Mouse (Mus musculus) testis, adult 2 months (tissue): ENCODE data around the gene Clrn2. TPM values are rescaled to one million over a fixed set of nuclear protein-coding genes. Genes with fewer than 3 reads are reported as not detected.

ENCODE experiments used
- H3K27ac ChIP-seq: fragments of 200-500 bp; 2 replicates; pipeline ENCODE4 v1.5.1; 2012; ENCODE audit warnings: low read depth, low read length; ENCODE audit not compliant: control insufficient read depth, insufficient read depth
- H3K27me3 ChIP-seq: fragments of 200-500 bp; 2 replicates; pipeline ENCODE4 v1.6.1; 2012; ENCODE audit warnings: mild to moderate bottlenecking, low read length, moderate library complexity; ENCODE audit not compliant: control insufficient read depth, insufficient read depth
- H3K36me3 ChIP-seq: fragments of 200-500 bp; 2 replicates; pipeline ENCODE4 v1.6.1; 2012; ENCODE audit warnings: mild to moderate bottlenecking, low read length; ENCODE audit not compliant: control insufficient read depth, insufficient read depth
- H3K4me1 ChIP-seq: fragments of 200-500 bp; 2 replicates; pipeline ENCODE4 v1.6.1; 2012; ENCODE audit warnings: low read length; ENCODE audit not compliant: control insufficient read depth, insufficient read depth
- H3K4me3 ChIP-seq: fragments of 200-500 bp; 2 replicates; pipeline ENCODE4 v1.5.1; 2012; ENCODE audit warnings: low read depth, mild to moderate bottlenecking, low read length, moderate library complexity, mixed read lengths; ENCODE audit not compliant: control insufficient read depth
- CTCF ChIP-seq: fragments of 200-500 bp; IDR thresholded peaks from 2 replicates; pipeline ENCODE4 v1.5.1; 2012; ENCODE audit warnings: low read depth, mild to moderate bottlenecking, inconsistent platforms, low read length, moderate library complexity; ENCODE audit not compliant: control insufficient read depth, insufficient read depth, insufficient replicate concordance
- POLR2A ChIP-seq: fragments of 200-500 bp; IDR thresholded peaks from 2 replicates; pipeline ENCODE4 v1.6.1; 2012; ENCODE audit warnings: low read depth, mild to moderate bottlenecking, inconsistent platforms, low read length, moderate library complexity; ENCODE audit not compliant: control insufficient read depth
- polyA plus RNA-seq: library from polyadenylated mRNA; depleted of rRNA; stranded (reverse); fragments of >200 nt; gene quantifications from 2 replicates; pipeline ENCODE4 v1.2.3, GENCODE M21; 2012

Gene Clrn2
- polyA plus RNA-seq, 1 experiment, result not detected

DNA sequence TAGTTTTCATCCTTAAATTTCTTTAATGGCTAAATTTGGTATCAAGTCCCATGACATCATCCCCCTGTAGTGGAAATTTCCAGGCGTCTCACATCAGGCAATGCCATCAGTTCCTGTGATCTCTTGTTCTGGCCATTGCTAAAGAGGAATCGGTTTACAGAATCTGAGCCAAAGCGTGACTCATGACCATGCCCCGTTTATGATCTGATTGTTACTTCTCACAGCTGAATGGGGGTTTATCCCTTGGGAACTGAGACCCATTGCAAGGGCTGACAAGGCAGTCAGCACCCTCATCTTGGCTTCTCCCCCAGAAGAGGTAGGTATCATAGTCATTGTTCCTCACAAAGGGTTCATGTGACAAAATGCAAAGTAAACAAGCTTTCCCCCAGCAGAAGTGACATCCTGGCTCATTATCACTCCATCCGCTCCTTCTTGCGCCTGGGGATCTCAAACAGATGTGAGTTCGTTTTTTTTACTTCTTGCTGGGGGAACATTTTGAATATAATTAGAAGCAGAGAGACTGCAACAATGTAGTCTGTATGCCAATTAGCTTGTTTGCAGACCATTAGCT is 19.4 kb downstream of the Clrn2 start:
- Histone ChIP-seq H3K27ac (no peak overlapping the region), H3K36me3 (no peaks in the 10 kb centered on the region)
- no peak for TF ChIP-seq POLR2A
- no peak for TF ChIP-seq CTCF

DNA sequence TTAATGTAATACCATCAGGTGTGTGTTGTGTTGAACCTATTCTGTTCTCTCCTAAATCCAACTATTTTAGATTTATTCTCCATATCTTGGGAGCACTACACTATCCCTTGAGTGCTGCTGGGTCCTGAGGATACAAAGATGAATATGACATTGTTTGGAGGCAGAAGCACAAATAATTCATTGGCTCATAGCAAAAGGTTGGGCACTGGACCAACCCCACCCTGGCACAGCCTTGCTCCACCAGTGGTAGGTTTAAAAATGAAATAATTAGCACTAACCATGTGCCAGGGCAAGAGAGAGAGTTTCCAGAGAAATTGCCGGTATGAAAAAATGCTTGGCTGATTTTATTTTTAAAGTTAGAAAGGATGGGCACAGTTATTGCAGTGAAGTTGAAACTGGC is 20.0 kb downstream of the Clrn2 start:
- Histone ChIP-seq H3K27ac (no peak overlapping the region), H3K4me1 (no peaks in the 10 kb centered on the region), H3K4me3 (no peak overlapping the region), H3K36me3 (no peaks in the 10 kb centered on the region), H3K27me3 (no peaks in the 10 kb centered on the region)
- no peak for TF ChIP-seq CTCF
- TF ChIP-seq POLR2A, result no peak

More for the DNA sequence above, 19.4 kb downstream of the Clrn2 start:
- no peaks in the 10 kb centered on the region for H3K27me3 ChIP-seq
- H3K4me3 ChIP-seq, result no peak overlapping the region
- no peaks in the 10 kb centered on the region for H3K4me1 ChIP-seq

DNA sequence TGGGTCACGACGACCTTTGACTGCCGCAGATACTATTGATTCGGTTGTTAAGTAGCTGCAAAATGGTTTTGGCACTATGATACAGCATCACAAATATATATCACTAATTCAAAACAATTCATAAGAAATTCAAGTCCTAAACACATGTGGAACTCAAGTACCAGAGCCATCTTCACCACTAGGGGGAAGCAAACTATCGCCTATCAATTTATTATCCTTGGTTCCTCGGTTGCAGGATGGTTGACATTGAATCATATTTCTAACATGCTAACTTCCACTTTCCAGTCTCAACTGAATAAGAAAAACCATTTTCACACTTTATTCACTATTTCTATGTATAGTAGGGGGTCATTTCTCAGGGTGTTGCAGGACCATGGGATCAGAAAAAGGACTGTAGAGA is 20.7 kb downstream of the Clrn2 start:
- Histone ChIP-seq H3K27me3 (no peaks in the 10 kb centered on the region), H3K36me3 (no peaks in the 10 kb centered on the region)
- TF ChIP-seq POLR2A, result no peak
- no peak for TF ChIP-seq CTCF

DNA sequence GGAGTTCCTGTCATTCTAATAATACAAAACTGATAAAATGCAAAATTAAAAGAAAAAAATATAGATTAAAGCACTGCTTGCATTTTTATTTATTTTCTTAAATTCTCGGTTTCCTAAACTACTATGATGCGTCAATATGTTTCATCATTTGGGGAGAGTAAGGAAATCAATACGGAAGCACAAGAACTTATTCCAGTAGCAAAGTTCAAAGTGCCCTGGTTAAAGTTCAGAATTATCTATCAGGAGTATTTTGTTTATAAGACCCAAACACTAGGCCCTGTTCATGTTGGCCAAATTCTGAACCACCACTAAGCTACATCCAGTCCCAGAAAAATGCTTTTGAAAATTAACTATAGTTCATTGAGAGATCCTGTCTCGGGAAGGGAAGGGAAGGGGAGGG is 21.2 kb downstream of the Clrn2 start:
- Histone ChIP-seq H3K4me3 (no peak overlapping the region), H3K4me1 (no peaks in the 10 kb centered on the region), H3K27me3 (no peaks in the 10 kb centered on the region), H3K36me3 (no peaks in the 10 kb centered on the region), H3K27ac (no peak overlapping the region)
- no peak for TF ChIP-seq CTCF
- TF ChIP-seq POLR2A, result no peak

More for the DNA sequence above, 20.7 kb downstream of the Clrn2 start:
- no peaks in the 10 kb centered on the region for H3K4me1 ChIP-seq
- no peak overlapping the region for H3K27ac ChIP-seq
- no peak overlapping the region for H3K4me3 ChIP-seq

DNA sequence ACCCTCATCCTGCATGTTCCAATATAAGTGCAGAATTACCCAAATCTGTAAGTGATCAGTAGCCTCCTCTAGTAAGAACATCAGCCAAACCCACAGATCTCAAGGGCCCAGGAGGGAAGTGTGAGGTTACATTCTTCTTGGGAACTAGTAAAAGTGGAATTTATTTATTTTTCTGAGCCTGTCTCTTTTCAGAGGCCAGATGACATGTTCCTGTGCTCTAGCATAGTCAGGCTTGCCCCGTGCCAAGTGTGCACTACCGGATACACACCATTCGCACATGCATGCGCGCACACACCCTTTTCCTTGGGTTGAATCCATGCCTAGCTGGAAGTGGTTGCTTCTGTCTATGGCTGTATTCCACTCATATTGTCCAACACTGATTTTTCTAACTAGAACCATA is 22.2 kb downstream of the Clrn2 start:
- no peak overlapping the region for H3K27ac ChIP-seq

DNA sequence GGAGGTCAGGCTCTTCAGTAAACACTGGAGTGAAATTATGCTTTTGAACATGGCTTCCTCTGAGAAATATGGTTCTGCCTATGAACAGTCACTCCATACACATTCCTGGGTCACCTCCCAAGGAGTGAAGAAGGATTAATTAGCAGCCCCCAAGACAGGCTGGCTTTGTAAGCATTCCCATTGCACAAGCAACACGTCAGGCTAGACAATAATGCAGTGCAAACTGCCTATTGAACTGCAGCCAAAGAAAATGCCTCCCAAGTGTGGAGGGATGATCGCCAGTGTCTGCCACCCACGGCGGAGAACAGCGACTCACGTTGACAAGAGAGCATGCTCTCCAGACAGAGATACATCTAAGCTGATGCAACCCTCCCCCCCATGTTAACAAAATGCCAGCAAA is 22.7 kb downstream of the Clrn2 start:
- H3K4me1 ChIP-seq, result no peaks in the 10 kb centered on the region
- no peak for TF ChIP-seq CTCF
- TF ChIP-seq POLR2A, result no peak
- H3K27ac ChIP-seq, result no peak overlapping the region
- no peaks in the 10 kb centered on the region for H3K36me3 ChIP-seq
- no peaks in the 10 kb centered on the region for H3K27me3 ChIP-seq
- no peak overlapping the region for H3K4me3 ChIP-seq

More for the DNA sequence above, 22.2 kb downstream of the Clrn2 start:
- TF ChIP-seq CTCF (no peak), POLR2A (no peak)
- no peaks in the 10 kb centered on the region for H3K27me3 ChIP-seq
- no peaks in the 10 kb centered on the region for H3K36me3 ChIP-seq
- H3K4me3 ChIP-seq, result no peak overlapping the region
- no peaks in the 10 kb centered on the region for H3K4me1 ChIP-seq

DNA sequence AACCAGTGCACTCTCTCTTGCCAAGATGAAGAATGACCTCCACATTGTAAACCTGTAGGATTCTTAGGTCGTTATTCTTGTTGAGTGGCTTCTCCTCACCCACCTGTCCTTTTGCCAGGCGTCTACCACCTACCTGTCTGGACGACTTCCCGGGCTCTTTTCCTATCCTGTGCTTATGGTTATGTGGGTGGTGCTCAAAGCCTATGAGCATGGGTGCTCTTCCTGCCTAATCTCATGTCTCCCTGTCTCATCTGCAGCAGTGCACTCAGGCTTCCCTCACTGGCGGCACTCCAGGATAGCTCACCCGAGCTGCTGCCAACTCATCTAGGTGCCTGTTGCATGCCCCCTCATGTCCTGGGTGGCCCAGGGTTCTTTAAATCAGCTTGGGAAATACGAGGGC is 24.1 kb downstream of the Clrn2 start:
- Histone ChIP-seq H3K4me1 (no peaks in the 10 kb centered on the region), H3K27me3 (no peaks in the 10 kb centered on the region), H3K4me3 (no peak overlapping the region), H3K27ac (no peak overlapping the region), H3K36me3 (no peaks in the 10 kb centered on the region)
- TF ChIP-seq CTCF (no peak), POLR2A (no peak)

DNA sequence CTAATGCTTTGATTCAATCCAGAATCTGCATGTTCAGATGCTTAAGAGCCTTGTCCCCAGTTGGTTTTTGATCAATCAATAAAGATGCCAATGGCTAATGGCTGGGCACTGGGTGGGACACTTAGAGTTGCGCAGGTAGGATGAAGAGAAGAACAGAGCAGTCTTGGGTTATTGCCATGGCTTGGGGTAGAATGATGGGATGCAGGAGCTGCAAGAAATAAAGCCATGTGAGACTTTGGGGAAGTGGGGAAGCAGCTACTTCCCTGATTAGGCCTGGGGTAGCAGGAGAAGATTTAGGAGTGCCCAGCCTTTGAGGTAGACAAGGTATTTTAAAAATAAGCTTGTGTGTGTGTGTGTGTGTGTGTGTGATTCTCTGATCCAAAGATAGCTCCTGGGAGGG is 26.5 kb downstream of the Clrn2 start:
- H3K4me1 ChIP-seq, result no peaks in the 10 kb centered on the region
- H3K27ac ChIP-seq, result no peak overlapping the region
- no peaks in the 10 kb centered on the region for H3K36me3 ChIP-seq
- no peaks in the 10 kb centered on the region for H3K27me3 ChIP-seq
- no peak for TF ChIP-seq CTCF
- no peak for TF ChIP-seq POLR2A
- no peak overlapping the region for H3K4me3 ChIP-seq
